Comparison of ENCODE assay signal across 8 mouse cellular contexts in the genomic region with DNA sequence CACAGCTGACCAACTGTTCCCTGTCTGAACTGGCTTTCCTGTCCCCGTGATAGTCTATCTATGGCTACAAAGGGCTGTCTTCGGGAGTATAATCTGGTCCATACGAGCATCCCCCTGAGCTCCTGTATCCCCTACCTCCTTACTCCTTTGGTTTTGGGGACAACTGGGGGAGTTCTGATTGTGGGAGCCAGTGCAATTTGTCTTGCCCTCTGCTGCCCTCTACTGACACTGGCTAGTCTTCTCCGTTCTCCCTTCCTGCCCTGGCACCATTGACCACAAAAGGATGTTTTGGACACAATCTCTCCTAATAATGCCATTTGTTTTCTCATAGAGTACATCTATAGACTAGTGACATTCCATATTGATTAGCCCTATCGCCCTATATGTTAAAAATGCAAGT.
DNase-seq lines count a peak whose midpoint lies in the region; ATAC-seq and TF ChIP-seq lines count a peak whose summit lies in the region.

No protein-coding gene starts in this region.

- no peaks in the 10 kb centered on the region for H3K27me3 ChIP-seq in testis, adult 2 months (ENCODE audit: control insufficient read depth, insufficient read depth, low read length)
- H3K27me3 ChIP-seq in limb, embryonic 11.5 days (ENCODE audit: control insufficient read depth, insufficient read depth, low read length), result no peaks in the 10 kb centered on the region

- intact Hi-C loops in gastrocnemius, adult 2 months (cut with DNase I), result loop anchor here (5.0 kb wide), 1 partner anchor 505 kb away; no protein-coding TSS in a partner anchor

- no peak overlapping the region for H3K9ac ChIP-seq in limb, embryonic 11.5 days (ENCODE audit: low read length)

- no peak overlapping the region for H3K4me2 ChIP-seq in limb, embryonic 11.5 days (ENCODE audit: low read depth, severe bottlenecking)

- H3K9me3 ChIP-seq in limb, embryonic 11.5 days (ENCODE audit: control insufficient read depth, low read length), result no peaks in the 10 kb centered on the region

- no peak for ATAC-seq in limb, embryonic 11.5 days (ENCODE audit: insufficient number of reproducible peaks, low FRiP score, low TSS enrichment, low read depth)

- H3K36me3 ChIP-seq in testis, adult 2 months (ENCODE audit: control insufficient read depth, insufficient read depth, low read length), result no peaks in the 10 kb centered on the region
- no peaks in the 10 kb centered on the region for H3K36me3 ChIP-seq in limb, embryonic 11.5 days (ENCODE audit: control insufficient read depth, insufficient read depth, low read length)

- no peak overlapping the region for H3K27ac ChIP-seq in gastrocnemius, adult 2 months
- H3K27ac ChIP-seq in testis, adult 2 months (ENCODE audit: control insufficient read depth, insufficient read depth, low read depth, low read length), result no peak overlapping the region
- no peak overlapping the region for H3K27ac ChIP-seq in embryonic fibroblast, embryonic 13.5 days (ENCODE audit: insufficient read depth, low read length)
- no peak overlapping the region for H3K27ac ChIP-seq in limb, embryonic 11.5 days (replicated peaks; ENCODE audit: low read depth, low read length)

- no peaks in the 10 kb centered on the region for H3K4me1 ChIP-seq in testis, adult 2 months (ENCODE audit: control insufficient read depth, insufficient read depth, low read length)
- H3K4me1 ChIP-seq in embryonic fibroblast, embryonic 13.5 days (ENCODE audit: control insufficient read depth, insufficient read depth, low read length), result no peaks in the 10 kb centered on the region
- H3K4me1 ChIP-seq in limb, embryonic 11.5 days (ENCODE audit: control insufficient read depth, insufficient read depth, low read length), result no peaks in the 10 kb centered on the region

- DNase-seq in gastrocnemius, adult 2 months, result no peak
- DNase-seq in gastrocnemius, adult 8-10 months (ENCODE audit: low spot score in 2 of 2), result no peak
- DNase-seq in testis, postnatal 14 days (ENCODE audit: low spot score), result no peak
- DNase-seq in limb, embryonic 11.5 days (ENCODE audit: low spot score), result peak; percentile 75
- peak; percentile 22 for DNase-seq in right cerebral cortex, postnatal 14 days
- DNase-seq in thymus, postnatal 36 days, result no peak

- peak; percentile 57 for TF ChIP-seq CTCF in gastrocnemius, adult 2 months (IDR thresholded peaks at IDR 0.05)
- TF ChIP-seq CTCF in testis, adult 2 months (IDR thresholded peaks at IDR 0.05; ENCODE audit: control insufficient read depth, insufficient read depth, insufficient replicate concordance, low read depth, low read length), result peak; percentile 42; the same call in 1 of the 2 replicates
- peak; percentile 86; the same call in 1 of the 2 replicates for TF ChIP-seq CTCF in embryonic fibroblast, embryonic 13.5 days (IDR thresholded peaks at IDR 0.05; ENCODE audit: borderline replicate concordance, insufficient read depth, low read length)

- 28% methylated on average over 5 of the region's 5 CpGs for WGBS in limb, embryonic 11.5 days

- H3K4me3 ChIP-seq in gastrocnemius, adult 2 months, result no peak overlapping the region
- no peak overlapping the region for H3K4me3 ChIP-seq in testis, adult 2 months (ENCODE audit: control insufficient read depth, low read depth, low read length)
- H3K4me3 ChIP-seq in embryonic fibroblast, embryonic 13.5 days (ENCODE audit: insufficient read depth, low read length), result no peak overlapping the region
- no peak overlapping the region for H3K4me3 ChIP-seq in limb, embryonic 11.5 days (ENCODE audit: low read depth, low read length)

- no peak for TF ChIP-seq POLR2A in testis, adult 2 months (IDR thresholded peaks at IDR 0.05; ENCODE audit: control insufficient read depth, low read depth, low read length)
- no peak for TF ChIP-seq POLR2A in embryonic fibroblast, embryonic 13.5 days (IDR thresholded peaks at IDR 0.05; ENCODE audit: low read depth, low read length)

Comparison
In these comparisons a context has a peak if more than half of its experiments do, and no peak if none do; other contexts are left out.
1. DNase-seq: peak in limb, embryonic 11.5 days (single experiment) and right cerebral cortex, postnatal 14 days (single experiment); none in gastrocnemius, adult 2 months (single experiment), gastrocnemius, adult 8-10 months (0 of 2), testis, postnatal 14 days (single experiment) and thymus, postnatal 36 days (0 of 2).
2. Peak in every context shown above with its lines, with median percentiles within 50 percentile points of each other: CTCF ChIP-seq.